Mouse (Mus musculus) myocyte (in vitro differentiated cells): ENCODE data around the gene Gpr108. TPM values are rescaled to one million over a fixed set of nuclear protein-coding genes. Genes with fewer than 3 reads are reported as not detected.
"Not testable (repeated sequence)": the region's sequence is repeated elsewhere in the genome, so short reads cannot be mapped to it uniquely, and the experiment has no call there.

Experiments
- H3K27me3 ChIP-seq: one replicate; pipeline ENCODE4 v1.6.1; 2011; ENCODE audit not compliant: control insufficient read depth, insufficient read depth, insufficient read length
- H3K36me3 ChIP-seq: one replicate; pipeline ENCODE4 v1.6.1; 2011; ENCODE audit not compliant: control insufficient read depth, insufficient read depth
- H3K4me2 ChIP-seq: one replicate; pipeline ENCODE4 v1.6.1; 2011; ENCODE audit warnings: low read depth, control low read depth
- H3K4me3 ChIP-seq: one replicate; pipeline ENCODE4 v1.5.1; 2011; ENCODE audit warnings: mild to moderate bottlenecking, control low read depth, moderate library complexity
- H3K79me2 ChIP-seq: one replicate; pipeline ENCODE4 v1.6.1; 2011; ENCODE audit not compliant: control insufficient read depth, insufficient read depth
- H3ac ChIP-seq: one replicate; pipeline ENCODE4 v1.6.1; 2011; ENCODE audit not compliant: control insufficient read depth, insufficient read length
- CEBPB ChIP-seq: IDR thresholded peaks from 2 replicates; pipeline ENCODE4 v1.6.1; 2011; ENCODE audit warnings: mild to moderate bottlenecking, moderate library complexity; ENCODE audit not compliant: poor library complexity, insufficient read depth, severe bottlenecking
- E2F4 ChIP-seq: IDR thresholded peaks from one replicate; pipeline ENCODE4 v1.6.1; 2011; ENCODE audit warnings: mild to moderate bottlenecking, control low read depth, moderate library complexity; ENCODE audit not compliant: insufficient read depth
- MAX ChIP-seq: IDR thresholded peaks from one replicate; pipeline ENCODE4 v1.6.1; 2011; ENCODE audit warnings: low read depth, mild to moderate bottlenecking, control low read depth
- MYOD1 ChIP-seq, 3 experiments: IDR thresholded peaks; one replicate each; pipeline ENCODE4 v1.6.1; 2011; ENCODE audit warnings: control low read depth in 2 of 3, low read depth in 2 of 3, mild to moderate bottlenecking in 2 of 3, moderate library complexity in 1 of 3; ENCODE audit not compliant: insufficient read length in 2 of 3, control insufficient read depth in 1 of 3
- MYOG ChIP-seq, 3 experiments: IDR thresholded peaks; one replicate each; pipeline ENCODE4 v1.6.1; 2011; ENCODE audit warnings: control low read depth in 2 of 3, low read depth in 2 of 3, mild to moderate bottlenecking in 2 of 3; ENCODE audit not compliant: insufficient read length in 2 of 3, control insufficient read depth in 1 of 3, insufficient read depth in 1 of 3
- POLR2A ChIP-seq: IDR thresholded peaks from one replicate; pipeline ENCODE4 v1.6.1; 2011; ENCODE audit warnings: low read depth, mild to moderate bottlenecking, control low read depth, moderate library complexity; ENCODE audit not compliant: insufficient read length
- POLR2AphosphoS2 ChIP-seq: IDR thresholded peaks from one replicate; pipeline ENCODE4 v1.6.1; 2011; ENCODE audit warnings: low read depth, control low read depth; ENCODE audit not compliant: insufficient read length
- REST ChIP-seq: IDR thresholded peaks from one replicate; pipeline ENCODE4 v1.6.1; 2011; ENCODE audit warnings: mild to moderate bottlenecking, control low read depth, moderate library complexity; ENCODE audit not compliant: insufficient read depth, insufficient read length
- SRF ChIP-seq: IDR thresholded peaks from one replicate; pipeline ENCODE4 v1.6.1; 2011; ENCODE audit warnings: low read depth; ENCODE audit not compliant: control insufficient read depth, insufficient read length
- TCF12 ChIP-seq: IDR thresholded peaks from one replicate; pipeline ENCODE4 v1.6.1; 2011; ENCODE audit warnings: mild to moderate bottlenecking, control low read depth; ENCODE audit not compliant: poor library complexity, insufficient read depth, severe bottlenecking
- TCF3 ChIP-seq: IDR thresholded peaks from one replicate; pipeline ENCODE4 v1.6.1; 2011; ENCODE audit warnings: low read depth, control low read depth; ENCODE audit not compliant: insufficient read length
- USF1 ChIP-seq: IDR thresholded peaks from one replicate; pipeline ENCODE4 v1.6.1; 2011; ENCODE audit warnings: low read depth, mild to moderate bottlenecking, control low read depth, moderate library complexity
- polyA plus RNA-seq: library from polyadenylated mRNA; unstranded; fragments of >200 nt; fragmentation: generic; extraction: Trizol; gene quantifications from one replicate; pipeline ENCODE4 v1.2.1, GENCODE M21; 2012; ENCODE audit warnings: missing spikeins

Gpr108 gene
- polyA plus RNA-seq, 1 experiment = 53.9 TPM

DNA sequence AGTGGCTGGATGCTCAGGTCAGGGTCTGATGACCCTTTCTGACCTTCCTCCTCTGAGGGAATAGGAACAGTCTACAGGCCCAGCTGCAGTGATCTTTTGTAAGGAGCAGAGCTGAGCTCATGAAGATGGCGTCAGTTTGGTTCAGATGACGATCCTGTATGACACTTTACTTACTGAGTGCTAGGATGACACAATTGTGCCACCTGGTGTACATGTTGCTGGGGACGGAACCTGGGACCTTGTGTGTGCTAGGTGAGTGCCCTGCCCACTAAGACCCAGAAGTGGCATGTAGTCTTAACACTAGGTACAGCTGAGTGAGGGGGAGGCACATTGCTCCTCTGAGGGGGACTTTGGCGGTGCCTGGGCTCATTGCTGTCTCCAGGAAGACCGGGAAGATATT is 35.7 kb upstream of the Gpr108 start:
- Histone ChIP-seq H3ac (no peak overlapping the region), H3K4me3 (no peak overlapping the region), H3K27me3 (peaks cover 39% of the 10 kb centered on the region), H3K79me2 (no peaks in the 10 kb centered on the region), H3K36me3 (no peaks in the 10 kb centered on the region), H3K4me2 (no peak overlapping the region)
- no peak for TF ChIP-seq MYOD1 (IDR thresholded peaks at IDR 0.05; ENCODE audit: control insufficient read depth in 1 of 3, insufficient read length in 2 of 3, low read depth in 2 of 3)
- TF ChIP-seq MYOG (IDR thresholded peaks at IDR 0.05; ENCODE audit: control insufficient read depth in 1 of 3, insufficient read depth in 1 of 3, insufficient read length in 2 of 3, low read depth in 2 of 3) = no peak

DNA sequence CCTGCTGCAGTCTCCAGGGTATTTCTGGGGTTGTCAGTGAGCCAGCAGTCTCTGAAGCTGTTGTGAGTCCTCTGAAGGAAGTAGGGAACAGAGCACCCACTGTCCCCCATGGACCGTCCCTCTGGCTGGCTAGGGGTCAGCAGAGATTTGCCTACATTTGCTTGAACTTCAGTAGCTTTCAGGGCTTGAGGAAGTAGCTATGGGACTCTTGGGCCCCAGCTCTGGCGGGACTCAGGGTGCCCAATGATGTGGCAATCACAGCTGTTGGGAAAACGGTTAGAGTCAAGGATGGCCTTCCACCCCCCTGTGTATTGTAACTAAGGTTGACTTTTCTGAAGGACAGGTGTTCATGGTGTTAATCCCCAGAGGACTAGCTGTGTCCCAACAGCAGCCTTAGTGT is 32.2 kb upstream of the Gpr108 start:
- H3K27me3 ChIP-seq = peaks cover 48% of the 10 kb centered on the region
- H3K4me3 ChIP-seq = no peak overlapping the region
- TF ChIP-seq MYOD1 (IDR thresholded peaks at IDR 0.05; ENCODE audit: control insufficient read depth in 1 of 3, insufficient read length in 2 of 3, low read depth in 2 of 3) (no peak), POLR2A (no peak), REST (no peak), POLR2AphosphoS2 (no peak), USF1 (no peak), SRF (no peak), E2F4 (no peak), TCF3 (no peak), TCF12 (no peak), MYOG (IDR thresholded peaks at IDR 0.05; ENCODE audit: control insufficient read depth in 1 of 3, insufficient read depth in 1 of 3, insufficient read length in 2 of 3, low read depth in 2 of 3) (no peak), MAX (no peak), CEBPB (no peak)
- H3ac ChIP-seq = no peak overlapping the region
- H3K4me2 ChIP-seq = no peak overlapping the region
- no peaks in the 10 kb centered on the region for H3K36me3 ChIP-seq
- no peaks in the 10 kb centered on the region for H3K79me2 ChIP-seq

DNA sequence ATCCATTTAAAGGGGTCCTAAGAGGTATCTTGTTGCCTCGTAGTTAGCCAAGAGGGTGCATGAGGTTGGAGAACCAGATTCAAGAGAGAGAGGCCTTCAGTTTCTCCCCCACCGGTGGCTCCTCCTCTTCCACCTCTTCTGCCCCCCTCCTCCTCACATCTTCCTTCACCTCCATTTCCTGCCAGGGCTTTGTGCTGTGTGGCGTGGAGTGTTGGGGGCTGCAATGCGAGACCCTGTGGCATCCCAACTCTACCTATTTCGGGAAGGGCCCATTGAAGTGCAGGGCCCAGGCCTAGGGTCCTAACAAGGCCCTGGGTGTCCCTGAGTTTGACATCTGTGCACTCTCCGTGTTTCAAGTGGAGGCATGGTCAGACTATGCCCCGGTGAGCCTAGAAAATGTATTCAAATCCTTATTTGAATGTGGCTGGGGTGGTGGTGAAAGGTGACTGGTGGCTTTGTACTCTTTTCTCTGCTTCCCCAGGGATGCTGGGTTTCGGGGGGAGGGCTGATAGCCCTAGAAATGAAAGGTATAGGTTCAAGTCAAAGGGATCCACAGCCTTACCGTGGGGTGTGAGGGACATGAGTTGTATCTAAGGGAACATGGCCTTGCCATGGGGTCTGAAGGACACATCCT is 31.5 kb upstream of the Gpr108 start:
- TF ChIP-seq MYOD1 (IDR thresholded peaks at IDR 0.05; ENCODE audit: control insufficient read depth in 1 of 3, insufficient read length in 2 of 3, low read depth in 2 of 3) (no peak), MYOG (IDR thresholded peaks at IDR 0.05; ENCODE audit: control insufficient read depth in 1 of 3, insufficient read depth in 1 of 3, insufficient read length in 2 of 3, low read depth in 2 of 3) (no peak), TCF12 (no peak), E2F4 (no peak), SRF (no peak), MAX (no peak), POLR2A (no peak), USF1 (no peak)
- Histone ChIP-seq H3ac (no peak overlapping the region), H3K4me3 (no peak overlapping the region), H3K27me3 (peaks cover 46% of the 10 kb centered on the region), H3K79me2 (no peaks in the 10 kb centered on the region), H3K4me2 (no peak overlapping the region), H3K36me3 (no peaks in the 10 kb centered on the region)

- Histone ChIP-seq H3K27me3 (peaks cover 42% of the 10 kb centered on the region), H3ac (no peak within 1 kb of the TSS), H3K79me2 (no peaks in the 10 kb centered on the region), H3K4me3 (no peak within 1 kb of the TSS), H3K36me3 (no peaks in the 10 kb centered on the region), H3K4me2 (no peak within 1 kb of the TSS)
- TF ChIP-seq POLR2A = no peak
- no peak for TF ChIP-seq REST
- no peak for TF ChIP-seq MYOG (IDR thresholded peaks at IDR 0.05; ENCODE audit: control insufficient read depth in 1 of 3, insufficient read depth in 1 of 3, insufficient read length in 2 of 3, low read depth in 2 of 3)
- no peak for TF ChIP-seq E2F4
- no peak for TF ChIP-seq TCF12
- no peak for TF ChIP-seq USF1
- no peak for TF ChIP-seq TCF3
- no peak for TF ChIP-seq CEBPB
- TF ChIP-seq SRF = no peak
- no peak for TF ChIP-seq MAX
Measured at GRCm38 (mm10) chr17:57278943-57279590, 30.8 kb upstream of the Gpr108 start, which contains the start of gene Vav1. Gene Vav1, plus strand, starts transcription at chr17:57279100.

GRCm38 (mm10) chr17:57278537-57278936 is 30.3 kb upstream of the Gpr108 start:
- TF ChIP-seq MAX (no peak), E2F4 (no peak), POLR2AphosphoS2 (no peak), TCF3 (no peak), REST (no peak), TCF12 (no peak), SRF (no peak), POLR2A (no peak), CEBPB (no peak), USF1 (no peak), MYOG (IDR thresholded peaks at IDR 0.05; ENCODE audit: control insufficient read depth in 1 of 3, insufficient read depth in 1 of 3, insufficient read length in 2 of 3, low read depth in 2 of 3) (no peak), MYOD1 (IDR thresholded peaks at IDR 0.05; ENCODE audit: control insufficient read depth in 1 of 3, insufficient read length in 2 of 3, low read depth in 2 of 3) (no peak)
- no peak overlapping the region for H3ac ChIP-seq

DNA sequence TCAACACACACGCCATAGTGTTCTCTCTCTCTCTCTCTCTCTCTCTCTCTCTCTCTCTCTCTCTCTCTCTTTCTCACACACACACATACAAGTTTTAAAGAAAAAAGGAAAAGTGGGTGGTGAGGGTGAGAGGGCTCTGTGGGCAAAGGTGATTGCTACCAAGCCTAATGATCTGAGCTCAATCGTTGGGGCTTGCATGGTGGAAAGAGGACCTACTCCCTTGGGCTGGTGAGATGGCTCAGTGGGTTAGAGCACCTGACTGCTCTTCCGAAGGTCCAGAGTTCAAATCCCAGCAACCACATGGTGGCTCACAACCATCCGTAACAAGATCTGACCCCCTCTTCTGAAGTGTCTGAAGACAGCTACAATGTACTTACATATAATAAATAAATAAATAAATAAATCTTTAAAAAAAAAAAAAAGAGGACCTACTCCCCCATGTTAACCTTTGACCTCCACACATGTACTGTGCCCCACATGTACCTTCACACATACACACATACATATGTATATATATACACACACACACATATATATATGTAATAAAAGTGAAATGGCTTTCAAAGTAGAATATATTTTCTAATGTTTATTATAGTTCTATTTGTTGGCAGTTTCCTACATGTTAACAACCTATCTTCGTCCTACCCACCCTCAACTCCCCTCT is 29.5 kb upstream of the Gpr108 start:
- peaks cover 30% of the 10 kb centered on the region for H3K27me3 ChIP-seq
- H3K79me2 ChIP-seq, H3K36me3 ChIP-seq, H3ac ChIP-seq, H3K4me2 ChIP-seq: not testable (repeated sequence)
- peak overlapping the region; percentile 54 for H3K4me3 ChIP-seq

More at GRCm38 (mm10) chr17:57278537-57278936, 30.3 kb upstream of the Gpr108 start:
- H3K27me3 ChIP-seq = peaks cover 37% of the 10 kb centered on the region
- no peaks in the 10 kb centered on the region for H3K79me2 ChIP-seq
- H3K4me2 ChIP-seq = no peak overlapping the region
- no peak overlapping the region for H3K4me3 ChIP-seq
- H3K36me3 ChIP-seq = no peaks in the 10 kb centered on the region
